Mouse (Mus musculus): ENCODE measurements around the gene Trip4.

Trip4 gene

DNA sequence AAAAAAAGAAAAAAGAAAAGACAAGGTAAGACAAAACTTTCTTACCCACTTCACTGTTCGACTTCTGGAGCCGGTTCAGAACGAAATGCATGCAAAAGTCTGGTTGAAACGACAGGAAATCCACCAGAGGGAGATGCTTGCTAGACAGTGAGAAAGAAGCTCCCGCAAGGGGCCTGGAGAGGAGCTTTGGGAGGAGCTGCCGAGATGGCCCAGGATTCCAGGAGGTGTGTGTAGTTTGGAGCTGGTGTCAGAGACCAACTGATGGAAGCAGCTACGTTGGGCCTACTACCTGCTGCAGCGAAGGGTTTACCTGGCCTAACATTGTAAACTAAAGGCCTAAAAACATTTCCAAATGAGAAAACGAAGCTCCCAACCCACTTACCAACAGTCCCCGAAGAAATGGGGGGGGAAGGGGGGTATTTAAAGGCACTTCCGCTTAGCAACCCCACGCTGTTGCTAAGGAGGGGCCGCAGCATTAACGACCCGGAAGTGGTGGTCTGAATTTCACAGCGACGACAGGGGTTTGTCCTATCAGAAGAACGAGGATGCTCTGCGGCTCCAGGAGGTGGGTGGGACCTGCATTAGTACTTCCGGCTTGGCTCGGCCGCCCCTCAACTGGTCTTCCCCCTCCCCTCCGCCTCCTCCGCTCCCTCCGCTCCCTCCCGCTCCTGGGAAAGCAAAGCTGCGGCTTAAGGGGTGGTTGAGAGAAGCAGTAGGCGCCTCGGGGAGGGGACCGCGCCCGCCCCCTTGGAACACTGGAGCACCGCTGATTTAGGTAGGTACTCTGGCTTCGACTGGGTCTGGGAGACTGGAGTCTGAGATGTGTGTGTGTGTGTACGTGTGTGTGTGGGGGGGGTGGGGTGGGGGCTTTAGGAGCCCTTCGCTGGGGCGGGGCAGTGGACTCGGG lies at the start of gene Trip4, which contains the start of gene Csnk1g1:
TSS of gene Trip4 (minus strand) at position 401 of the 907 bp plus-strand sequence.
TSS of gene Csnk1g1 (plus strand) at position 531 of the 907 bp plus-strand sequence.
- DNase-seq (ENCODE audit: low spot score): peak; percentile 84

DNA sequence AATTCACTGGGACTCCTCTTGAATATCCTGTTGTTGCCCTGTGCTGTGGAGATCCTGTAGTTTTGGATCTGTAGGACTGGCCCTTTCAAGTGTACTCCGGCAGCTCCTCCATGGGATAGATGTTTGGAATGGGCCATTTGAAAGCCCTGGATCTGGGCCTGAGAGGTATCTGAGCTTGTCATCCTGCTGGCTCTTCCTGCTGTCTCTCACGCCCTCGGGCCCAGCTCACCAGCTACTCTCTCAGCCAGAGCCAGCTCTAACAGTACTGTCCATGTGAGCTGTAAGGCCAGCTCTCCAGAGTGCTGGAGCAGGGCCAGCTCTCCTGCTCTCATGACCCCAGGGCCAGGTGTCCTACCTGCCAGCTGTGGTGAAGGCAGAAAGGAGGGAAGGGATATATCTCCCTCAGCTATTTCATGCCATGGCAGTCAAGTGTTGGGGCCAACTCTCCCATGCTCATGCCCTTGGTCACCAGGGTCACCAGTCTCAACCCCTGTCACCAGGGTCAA lies 42.5 kb upstream of the Trip4 start:
- no peak for DNase-seq (ENCODE audit: low spot score)

DNA sequence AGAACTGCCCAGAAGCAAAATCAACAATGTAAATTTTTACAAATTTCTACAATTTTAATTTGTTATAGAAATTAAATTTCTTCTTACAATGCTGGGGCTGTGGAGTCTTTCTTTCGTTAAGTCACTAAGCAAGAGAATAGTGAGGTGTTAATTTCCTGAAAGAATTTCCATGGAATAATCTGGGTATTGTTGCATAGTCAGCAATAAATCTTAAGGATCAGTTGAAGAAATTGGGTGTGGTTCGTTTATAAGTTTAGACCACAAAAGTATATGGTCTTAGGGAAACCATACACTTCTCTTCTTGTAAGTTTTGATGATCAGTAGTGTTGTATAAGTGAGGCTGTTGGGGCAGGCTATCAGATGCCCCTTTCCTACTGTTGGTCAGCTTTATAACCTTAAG lies 29.0 kb upstream of the Trip4 start:
- no peak for DNase-seq (ENCODE audit: low spot score)

DNA sequence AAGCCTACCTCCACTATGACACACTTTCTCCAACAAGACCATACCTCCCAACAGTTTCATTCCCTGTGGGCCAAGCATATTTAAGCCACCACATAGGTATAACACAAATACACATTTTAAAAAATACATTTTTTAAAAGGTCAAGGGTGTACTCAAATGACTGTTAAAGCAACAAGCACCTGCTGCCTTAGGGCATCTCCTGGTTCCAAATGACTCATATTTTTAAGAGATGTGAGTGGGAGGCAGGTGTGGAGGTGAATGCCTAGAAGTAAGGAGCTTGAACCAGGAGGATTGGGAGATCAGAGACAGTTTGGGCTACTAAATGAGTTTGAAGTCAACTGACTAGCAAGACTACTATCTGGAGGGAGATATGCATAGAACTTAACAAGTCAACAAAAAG lies 21.2 kb upstream of the Trip4 start:
- no peak for DNase-seq (ENCODE audit: low spot score)

DNA sequence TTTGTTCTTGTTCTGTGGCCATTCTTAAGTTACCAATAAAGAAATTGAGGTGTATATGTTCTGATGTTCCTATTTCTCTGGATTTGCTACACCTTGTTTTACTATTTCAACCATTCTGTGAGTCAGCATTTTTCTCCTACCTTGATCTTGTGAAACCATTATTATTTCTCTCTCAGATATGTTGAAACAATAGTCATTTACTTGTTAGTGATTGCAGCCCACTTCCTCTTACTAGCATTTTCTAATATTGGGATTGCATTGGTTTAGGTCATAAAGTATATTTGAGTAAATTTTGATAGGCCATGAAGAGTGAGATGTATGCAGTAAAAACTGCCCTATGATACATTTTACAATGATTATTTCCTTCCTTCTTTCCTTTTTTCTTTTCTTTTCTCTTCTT lies 19.9 kb upstream of the Trip4 start:
- no peak for DNase-seq (ENCODE audit: low spot score)

DNA sequence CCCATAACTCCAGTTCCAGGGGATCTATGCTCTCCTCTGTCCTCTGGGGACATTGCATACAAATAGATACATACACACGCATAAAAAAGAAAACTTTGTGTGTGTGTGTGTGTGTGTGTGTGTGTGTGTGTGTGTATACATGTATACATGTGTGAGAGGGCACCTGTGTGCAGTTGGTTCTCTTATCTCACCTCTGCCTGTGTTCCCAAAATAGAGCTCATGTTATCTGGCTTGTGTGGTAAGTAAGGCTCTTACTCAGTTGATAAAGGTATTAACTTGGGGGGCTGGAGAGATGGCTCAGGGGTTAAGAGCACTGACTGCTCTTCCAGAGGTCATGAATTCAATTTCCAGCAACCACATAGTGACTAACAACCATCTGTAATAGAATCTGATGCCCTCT lies 8.4 kb upstream of the Trip4 start:
- DNase-seq (ENCODE audit: low spot score): no peak

DNA sequence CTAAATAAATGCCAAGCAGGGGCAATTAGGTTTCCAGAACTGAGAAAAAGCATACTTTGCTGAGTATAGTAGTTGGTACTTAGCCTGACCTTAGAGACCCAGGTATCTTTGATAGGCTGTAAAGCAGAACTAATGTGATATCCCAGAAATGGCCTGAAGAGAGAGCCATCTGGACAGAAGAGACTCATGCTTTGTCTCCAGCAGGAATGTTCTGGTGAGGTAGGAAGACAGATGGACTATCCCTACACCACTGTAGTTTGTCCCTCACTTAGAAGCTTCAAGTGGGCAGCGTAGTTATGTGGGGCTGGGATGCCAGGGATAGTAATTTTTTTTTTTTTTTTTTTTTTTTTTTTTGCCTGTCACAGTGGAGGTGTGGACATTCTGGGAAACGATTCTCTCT lies 5.4 kb upstream of the Trip4 start:
- no peak for DNase-seq (ENCODE audit: low spot score)

DNA sequence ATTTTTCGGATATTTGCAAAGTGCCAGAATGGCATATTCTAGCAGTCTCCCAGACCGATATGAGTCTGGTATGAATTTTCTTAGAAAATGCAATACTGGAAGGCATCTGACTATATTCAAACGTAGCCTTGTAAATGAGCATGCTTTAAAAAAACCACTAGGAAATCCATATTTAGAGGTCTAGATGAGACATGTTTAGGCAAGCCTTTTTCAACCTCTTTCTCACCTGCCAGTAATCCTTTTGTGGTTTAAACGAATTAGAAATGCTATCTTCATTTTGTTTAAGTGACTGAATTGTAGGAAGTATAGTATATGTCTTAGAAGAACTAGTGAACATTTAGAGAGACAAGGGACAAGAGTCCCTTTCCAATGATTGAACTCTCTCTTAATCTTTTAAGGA lies 1.2 kb upstream of the Trip4 start:
- no peak for DNase-seq (ENCODE audit: low spot score)

DNA sequence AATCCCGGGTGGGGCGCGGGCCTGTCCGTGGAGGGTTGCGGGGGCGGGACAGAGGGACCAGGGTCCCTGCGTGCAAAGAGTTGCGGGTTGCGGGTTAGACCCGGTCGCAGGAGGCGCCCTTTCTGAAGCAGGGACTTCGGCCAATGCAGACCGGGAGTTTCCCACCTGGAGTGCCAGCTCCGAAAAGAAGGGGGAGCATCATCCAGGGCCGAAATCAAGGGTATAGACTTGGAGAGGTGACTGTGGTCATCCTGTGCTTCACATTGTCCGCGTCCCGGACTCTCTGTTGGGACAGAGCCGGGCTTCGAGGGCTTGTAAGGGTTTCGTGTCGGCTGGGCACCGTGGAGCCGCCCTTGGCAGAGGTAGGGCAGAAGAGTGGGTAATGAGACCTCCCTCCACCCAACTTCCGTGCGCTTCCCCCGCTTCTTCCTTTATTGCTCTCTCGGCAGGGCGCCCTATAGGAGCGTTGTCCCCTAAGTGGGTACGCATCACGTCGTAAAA lies 757 bp upstream of the Trip4 start:
- DNase-seq (ENCODE audit: low spot score): peak; percentile 25

DNA sequence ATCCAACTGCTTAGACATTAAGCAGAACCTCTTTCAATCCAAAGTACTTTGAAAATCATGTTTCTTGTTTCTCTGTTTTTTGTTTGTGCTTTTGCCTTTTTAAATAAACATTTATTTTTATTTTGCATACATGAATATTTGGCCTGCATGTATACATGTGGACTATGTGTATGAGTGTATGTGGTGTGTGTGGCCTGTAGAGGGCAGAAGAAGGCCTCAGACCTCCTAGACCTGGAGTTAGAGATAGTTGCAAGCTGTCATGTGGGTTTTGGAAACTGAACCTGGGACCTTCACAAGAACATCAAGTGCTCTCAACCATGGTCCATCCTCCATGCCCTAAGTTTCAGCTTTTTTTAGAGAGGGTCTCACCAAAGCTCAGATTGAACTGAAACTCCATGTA lies 5.2 kb downstream of the Trip4 start:
- DNase-seq (ENCODE audit: low spot score): no peak

DNA sequence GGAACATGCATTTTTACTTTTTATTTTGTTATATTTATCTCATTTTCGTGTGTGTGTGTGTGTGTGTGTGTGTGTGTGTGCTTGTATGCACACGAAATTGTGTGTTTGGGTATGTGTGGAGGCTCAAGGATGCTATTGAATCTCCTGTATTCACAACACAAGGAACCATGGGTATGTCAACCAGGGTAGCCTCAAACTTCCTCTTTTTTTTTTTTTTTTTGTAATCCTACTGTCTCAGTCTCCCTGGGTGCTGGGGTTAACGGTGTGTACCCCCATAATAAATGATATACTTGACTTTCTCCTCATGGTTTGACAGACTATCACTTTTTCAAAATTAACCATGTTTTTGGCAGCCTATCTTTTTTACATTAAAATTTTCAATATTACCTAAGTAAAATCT lies 5.7 kb downstream of the Trip4 start:
- DNase-seq (ENCODE audit: low spot score): no peak

DNA sequence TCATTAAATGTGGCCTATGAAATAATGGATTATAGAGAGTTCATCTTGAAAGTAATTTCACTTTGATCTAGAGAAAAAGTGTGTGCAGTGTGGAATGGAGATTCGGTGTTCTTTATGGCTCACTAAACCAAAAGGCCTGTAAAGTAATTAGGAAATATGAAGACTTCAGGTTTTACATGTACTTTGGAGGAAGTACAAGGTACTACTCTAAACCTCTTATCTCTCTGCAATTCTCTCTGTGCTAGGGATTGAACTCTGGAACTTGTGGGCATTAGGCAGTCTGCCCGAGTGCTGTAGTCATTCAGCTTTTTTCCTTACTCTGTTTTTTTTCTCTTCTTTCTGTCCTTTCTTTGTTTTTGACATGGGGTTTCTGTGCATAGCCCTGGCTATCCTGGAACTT lies 11.6 kb downstream of the Trip4 start:
- no peak for DNase-seq (ENCODE audit: low spot score)

DNA sequence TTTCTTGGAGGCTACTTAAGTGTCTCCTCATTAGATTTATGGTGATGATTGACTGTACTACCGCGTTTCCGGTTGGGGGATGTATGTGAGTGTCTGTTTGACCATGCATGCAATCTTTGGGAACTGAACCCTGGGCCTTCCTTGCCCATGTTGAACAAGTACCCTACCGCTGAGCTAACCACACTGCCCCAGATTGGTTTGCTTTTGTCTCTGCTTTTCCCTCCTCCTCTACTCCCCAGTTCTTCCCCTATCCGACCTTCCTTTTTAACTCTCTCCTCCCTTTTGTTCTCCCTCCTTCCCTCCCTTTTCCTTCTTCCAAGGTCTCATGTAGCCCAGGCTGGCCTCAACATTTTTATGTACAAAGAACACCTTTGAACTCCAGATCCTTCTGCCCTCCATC lies 17.5 kb downstream of the Trip4 start:
- DNase-seq (ENCODE audit: low spot score): no peak

DNA sequence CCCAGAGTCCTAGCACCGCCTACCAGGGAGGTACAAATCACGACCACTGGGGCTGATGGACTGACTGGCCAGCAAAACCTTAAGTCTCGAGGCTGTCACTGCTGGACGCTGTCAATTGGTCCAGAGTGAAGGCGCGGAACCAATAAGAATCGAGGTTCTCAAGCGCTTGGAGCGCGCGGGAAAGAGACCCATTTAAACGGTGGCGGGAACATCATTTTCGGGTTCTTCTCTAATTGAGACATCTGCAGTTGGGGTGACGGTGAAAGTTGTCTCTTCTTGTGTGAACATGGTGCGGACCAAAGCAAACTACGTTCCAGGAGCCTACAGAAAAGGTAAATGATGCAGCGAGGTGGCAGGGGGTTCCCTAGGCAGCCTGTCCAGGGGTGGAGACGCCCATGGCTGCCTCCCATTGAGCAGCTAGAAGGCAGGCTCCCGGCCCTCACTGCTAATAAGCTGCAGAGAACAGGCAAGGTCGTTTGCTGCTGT lies 18.4 kb downstream of the Trip4 start, which contains the start of gene Pclaf:
TSS of gene Pclaf (plus strand) at position 95 of the 486 bp plus-strand sequence.
- peak; percentile 26 for DNase-seq (ENCODE audit: low spot score)

DNA sequence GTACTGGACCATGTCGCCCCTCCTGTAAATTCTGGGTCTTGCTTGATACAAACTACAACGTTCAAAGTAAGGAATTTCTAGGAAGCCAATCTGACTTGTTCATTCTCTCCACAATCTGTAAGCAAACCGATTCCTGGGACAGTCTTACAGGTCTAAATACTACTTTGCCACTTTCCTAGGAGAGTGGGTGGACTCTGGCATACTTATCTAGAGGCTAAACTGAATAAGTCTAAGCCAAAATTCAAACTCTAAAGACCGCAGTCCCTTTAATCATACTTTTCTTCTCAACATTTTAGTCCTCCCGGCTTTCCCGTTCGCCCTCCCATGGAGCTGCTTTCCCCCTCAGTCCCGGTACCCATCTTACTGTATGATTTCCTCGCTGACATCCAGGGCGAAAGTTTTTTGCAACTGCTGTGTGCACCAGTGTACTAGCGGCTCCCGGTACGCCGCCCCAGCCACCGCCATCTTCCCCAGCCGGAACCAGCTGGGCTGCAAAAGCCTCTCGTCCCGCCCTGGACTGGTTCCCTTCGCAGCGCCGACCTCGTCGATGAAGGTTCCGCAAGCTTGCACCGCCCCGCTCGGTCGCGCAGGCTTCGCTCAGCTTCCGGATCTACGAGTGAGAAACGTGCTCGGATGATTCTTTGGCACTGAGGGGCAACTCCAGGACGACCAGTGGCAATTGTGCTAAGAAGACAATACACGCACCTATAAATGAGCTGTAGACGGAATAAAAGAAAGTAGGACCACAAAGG lies 23.9 kb downstream of the Trip4 start:
- peak; percentile 92 for DNase-seq (ENCODE audit: low spot score)

DNA sequence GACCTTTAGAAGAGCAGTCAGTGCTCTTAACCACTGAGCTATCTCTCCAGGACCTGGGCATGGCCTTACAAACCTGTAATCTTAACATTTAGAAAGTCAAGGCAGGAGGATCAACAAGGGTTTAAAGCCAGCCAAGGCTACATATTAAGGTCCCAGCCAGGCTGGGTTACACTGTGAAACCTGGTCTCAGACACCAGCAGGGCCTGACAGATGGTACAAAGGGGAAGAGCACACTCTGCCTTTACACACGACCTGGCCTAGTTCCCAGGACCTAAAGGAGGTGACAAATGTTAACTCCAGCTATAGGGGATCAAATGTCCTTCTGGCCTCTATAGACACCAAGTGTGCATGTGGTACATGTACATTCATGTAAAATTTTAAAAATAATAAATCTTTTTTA lies 48.9 kb downstream of the Trip4 start:
- no peak for DNase-seq (ENCODE audit: low spot score)

DNA sequence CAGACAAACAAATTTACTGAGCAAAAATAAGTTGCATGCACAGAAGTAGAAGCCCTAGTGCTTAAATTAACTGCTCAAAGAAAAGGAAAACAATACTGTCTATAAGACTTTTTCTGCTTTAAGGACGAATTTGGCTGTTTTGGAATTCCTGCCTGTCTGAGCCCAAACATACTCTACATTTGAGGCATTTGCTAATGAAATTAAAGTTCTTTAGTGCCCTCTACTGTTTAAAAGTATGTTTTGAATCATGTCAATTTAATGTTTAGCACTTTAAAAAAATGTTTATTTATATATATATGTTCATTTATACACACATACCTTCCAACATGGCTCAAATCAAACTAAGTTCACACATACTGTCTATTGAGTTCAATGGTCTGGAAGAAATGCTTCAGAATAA lies 58.4 kb downstream of the Trip4 start:
- no peak for DNase-seq (ENCODE audit: low spot score)

DNA sequence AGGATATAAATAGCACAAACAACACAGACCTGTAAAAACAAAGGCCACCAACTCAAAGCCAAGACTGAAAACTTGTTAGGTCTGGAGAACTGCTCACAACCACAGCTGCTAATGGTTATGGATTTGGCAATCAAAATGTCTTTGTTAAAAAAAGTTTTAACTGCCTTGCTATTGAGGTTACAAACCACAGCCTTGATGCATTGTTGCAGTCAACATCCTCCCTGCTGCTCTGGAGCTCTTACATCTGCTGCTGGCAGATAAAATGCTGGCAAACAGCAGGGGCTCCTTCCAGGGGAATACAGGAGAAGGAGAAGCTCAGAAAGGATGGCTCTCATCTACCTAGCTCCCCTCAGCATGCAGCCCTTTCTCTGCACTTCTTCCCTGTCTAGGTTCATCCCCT lies 60.4 kb downstream of the Trip4 start:
- DNase-seq (ENCODE audit: low spot score): peak; percentile 34

DNA sequence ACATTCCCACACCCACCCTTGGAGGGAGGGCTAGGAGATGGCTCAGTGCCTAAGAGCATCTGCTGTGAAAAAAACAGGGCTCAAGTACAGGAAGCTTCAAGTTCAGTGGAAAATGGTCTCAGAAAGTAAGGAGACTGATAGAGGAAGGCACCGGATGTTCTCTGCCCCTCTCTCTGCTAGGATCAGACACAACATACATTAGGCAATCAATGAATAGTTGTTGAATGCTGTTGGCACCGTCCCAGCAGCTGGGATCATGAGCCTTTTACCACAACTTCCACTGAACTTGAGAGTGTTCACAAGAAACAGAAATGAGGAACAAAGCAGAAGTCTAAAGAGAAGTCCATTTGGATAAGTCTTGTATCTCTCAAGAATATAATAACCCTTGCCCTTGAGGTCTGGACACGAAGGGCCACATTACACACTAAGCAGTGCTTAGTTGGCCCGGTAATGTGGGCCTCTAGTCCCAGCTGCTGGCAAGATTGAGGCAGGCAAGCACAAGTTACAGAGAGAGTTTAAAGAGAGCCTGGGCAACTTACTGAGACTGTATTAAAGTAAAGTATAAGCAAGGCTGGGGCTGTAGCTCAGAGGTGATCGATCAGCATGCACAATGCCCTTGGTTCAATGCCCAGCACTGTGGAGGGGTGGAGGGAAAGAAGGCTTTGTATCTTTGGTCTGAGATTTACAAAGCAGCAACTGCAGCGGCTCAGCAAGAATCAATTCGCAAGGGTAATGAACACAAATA lies 64.0 kb downstream of the Trip4 start:
- DNase-seq (ENCODE audit: low spot score): no peak

DNA sequence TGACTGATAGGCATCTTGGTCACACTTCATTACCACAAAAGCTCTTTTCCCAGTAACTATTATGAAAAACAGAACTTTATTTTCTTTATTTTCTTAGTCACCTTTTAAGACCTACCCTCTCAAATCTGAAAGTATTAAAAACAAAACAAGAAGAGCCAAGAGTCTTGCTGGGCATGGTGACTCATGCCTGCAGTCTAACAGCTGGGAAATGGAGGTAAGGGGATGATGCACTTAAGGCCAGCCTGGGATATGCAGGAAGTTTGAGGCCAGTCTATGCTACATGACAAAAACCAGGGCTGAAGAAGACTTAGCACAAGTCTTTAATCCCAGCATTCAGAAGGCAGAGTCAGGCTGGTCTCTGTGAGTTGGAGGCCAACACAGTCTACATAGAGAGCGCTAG lies 68.8 kb downstream of the Trip4 start:
- DNase-seq (ENCODE audit: low spot score): no peak

DNA sequence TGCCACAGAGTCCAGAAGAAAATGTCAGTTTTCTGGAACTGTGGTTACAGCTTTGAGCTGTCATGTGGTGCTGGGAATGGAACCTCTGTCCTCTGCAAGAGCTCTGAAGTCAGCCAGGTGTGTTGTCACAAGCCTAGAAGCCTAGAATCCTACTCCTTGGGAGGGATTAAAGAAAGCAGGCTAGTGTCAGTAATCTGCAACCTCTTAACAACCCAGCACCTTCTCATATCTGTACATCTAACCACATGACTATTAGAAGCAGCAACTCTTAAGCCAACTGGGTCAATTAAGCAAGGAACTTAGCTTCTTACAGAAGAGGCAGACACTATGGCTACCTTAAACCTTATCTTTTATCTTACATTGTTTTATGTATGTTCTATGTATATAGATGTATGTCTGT lies 71.7 kb downstream of the Trip4 start:
- no peak for DNase-seq (ENCODE audit: low spot score)

Measured in ovary, postnatal 14 days (tissue).